Mouse (Mus musculus): ENCODE measurements around the gene Ajuba.
"Not testable (repeated sequence)": the region's sequence is repeated elsewhere in the genome, so short reads cannot be mapped to it uniquely, and the experiment has no call there.

The Ajuba gene

GRCm38 (mm10) chr14:54577089-54577982 lies at the start of gene Ajuba:
Ajuba (minus strand) TSS chr14:54577558.
- in situ Hi-C loops (cut with MboI, MseI), result no loop called here

GRCm38 (mm10) chr14:54624976-54625375 lies 47.6 kb upstream of the Ajuba start:
- in situ Hi-C loops (cut with MboI, MseI), result no loop called here

- in situ Hi-C loops (cut with MboI, MseI), result no loop called here
Measured at GRCm38 (mm10) chr14:54623334-54623733, 46.0 kb upstream of the Ajuba start.

- in situ Hi-C loops (cut with MboI, MseI), result no loop called here
Measured at GRCm38 (mm10) chr14:54621133-54621532, 43.8 kb upstream of the Ajuba start, which contains the start of gene Psmb11. Psmb11 (plus strand) TSS chr14:54621433.

- in situ Hi-C loops (cut with MboI, MseI), result no loop called here
Measured at GRCm38 (mm10) chr14:54617897-54618365, 40.6 kb upstream of the Ajuba start, which contains the start of gene Psmb5. Psmb5 (minus strand) TSS chr14:54618022.

- in situ Hi-C loops (cut with MboI, MseI), result no loop called here
Measured at GRCm38 (mm10) chr14:54617152-54617896, 40.0 kb upstream of the Ajuba start.

GRCm38 (mm10) chr14:54616226-54616825 lies 39.0 kb upstream of the Ajuba start:
- in situ Hi-C loops (cut with MboI, MseI), result no loop called here

GRCm38 (mm10) chr14:54614130-54614529 lies 36.8 kb upstream of the Ajuba start:
- in situ Hi-C loops (cut with MboI, MseI), result not testable (repeated sequence)

GRCm38 (mm10) chr14:54610648-54611047 lies 33.3 kb upstream of the Ajuba start:
- in situ Hi-C loops (cut with MboI, MseI), result no loop called here

GRCm38 (mm10) chr14:54609962-54610361 lies 32.6 kb upstream of the Ajuba start:
- in situ Hi-C loops (cut with MboI, MseI), result no loop called here

GRCm38 (mm10) chr14:54609245-54609644 lies 31.9 kb upstream of the Ajuba start:
- in situ Hi-C loops (cut with MboI, MseI), result no loop called here

- in situ Hi-C loops (cut with MboI, MseI), result no loop called here
Measured at GRCm38 (mm10) chr14:54607226-54607625, 29.9 kb upstream of the Ajuba start.

- in situ Hi-C loops (cut with MboI, MseI), result no loop called here
Measured at GRCm38 (mm10) chr14:54605752-54606321, 28.5 kb upstream of the Ajuba start, which contains the start of gene 4931414P19Rik. 4931414P19Rik (minus strand) TSS chr14:54605993.

GRCm38 (mm10) chr14:54603686-54604085 lies 26.3 kb upstream of the Ajuba start:
- in situ Hi-C loops (cut with MboI, MseI), result no loop called here

- in situ Hi-C loops (cut with MboI, MseI), result no loop called here
Measured at GRCm38 (mm10) chr14:54603038-54603654, 25.8 kb upstream of the Ajuba start.

- in situ Hi-C loops (cut with MboI, MseI), result no loop called here
Measured at GRCm38 (mm10) chr14:54602613-54603012, 25.3 kb upstream of the Ajuba start.

- in situ Hi-C loops (cut with MboI, MseI), result no loop called here
Measured at GRCm38 (mm10) chr14:54601601-54602000, 24.2 kb upstream of the Ajuba start.

GRCm38 (mm10) chr14:54597084-54597483 lies 19.7 kb upstream of the Ajuba start:
- in situ Hi-C loops (cut with MboI, MseI), result no loop called here

- in situ Hi-C loops (cut with MboI, MseI), result loop anchor here (5.0 kb wide), 1 partner anchor 68 kb away; no protein-coding TSS in a partner anchor
Measured at GRCm38 (mm10) chr14:54594631-54595414, 17.5 kb upstream of the Ajuba start.

- in situ Hi-C loops (cut with MboI, MseI), result loop anchor here (5.0 kb wide), 1 partner anchor 67 kb away; no protein-coding TSS in a partner anchor
Measured at GRCm38 (mm10) chr14:54594055-54594454, 16.7 kb upstream of the Ajuba start.

All from regulatory T cell (primary cell).